Comparison of ENCODE assay signal across 8 mouse cellular contexts in genomic region chr7:117380418-117381187, GRCm38 (mm10). TPM values are rescaled to one million over a fixed set of nuclear protein-coding genes. Genes with fewer than 3 reads are reported as not detected.
DNase-seq lines count a peak whose midpoint lies in the region; ATAC-seq and TF ChIP-seq lines count a peak whose summit lies in the region.

Xylt1 (plus strand) TSS chr7:117380979.

- intact Hi-C loops in heart, postnatal 36 days (cut with DNase I) = loop anchor here (1.0 to 5.0 kb wide), 6 partner anchors 82 to 722 kb away; no protein-coding TSS in a partner anchor

- TF ChIP-seq CTCF in forebrain, postnatal 0 days (IDR thresholded peaks at IDR 0.05; ENCODE audit: low read depth) = no peak
- no peak for TF ChIP-seq CTCF in olfactory bulb, adult 2 months (IDR thresholded peaks at IDR 0.05; ENCODE audit: insufficient read depth, low read depth, low read length)

- no peaks in the 10 kb centered on the region for H3K27me3 ChIP-seq in forebrain, postnatal 0 days (ENCODE audit: insufficient read depth, low read length)
- peaks cover 9% of the 10 kb centered on the region for H3K27me3 ChIP-seq in lung, embryonic 15.5 days

- peak; percentile 39; the same call in 1 of the 2 replicates for TF ChIP-seq POLR2A in olfactory bulb, adult 2 months (IDR thresholded peaks at IDR 0.05; ENCODE audit: insufficient read depth, low read depth, low read length)

- no peaks in the 10 kb centered on the region for H3K36me3 ChIP-seq in forebrain, postnatal 0 days (ENCODE audit: insufficient read depth)
- no peaks in the 10 kb centered on the region for H3K36me3 ChIP-seq in lung, embryonic 15.5 days

- peaks cover 13% of the 10 kb centered on the region; the same call in 1 of the 2 replicates for H3K4me1 ChIP-seq in forebrain, postnatal 0 days (ENCODE audit: insufficient read depth)
- H3K4me1 ChIP-seq in lung, embryonic 15.5 days = peaks cover 19% of the 10 kb centered on the region
- peaks cover 15% of the 10 kb centered on the region for H3K4me1 ChIP-seq in olfactory bulb, adult 2 months (ENCODE audit: control insufficient read depth, insufficient read depth, low read length)

- peak within 1 kb of the TSS; percentile 80 for H3K9ac ChIP-seq in forebrain, postnatal 0 days
- H3K9ac ChIP-seq in lung, embryonic 15.5 days = peak within 1 kb of the TSS; percentile 72

- H3K4me2 ChIP-seq in forebrain, postnatal 0 days (ENCODE audit: low read depth) = peak within 1 kb of the TSS; percentile 90
- peak within 1 kb of the TSS; percentile 84 for H3K4me2 ChIP-seq in lung, embryonic 15.5 days

- peak; percentile 62 to 69 for DNase-seq in CD8-positive naive resting alpha-beta T cell, adult 2 months (ENCODE audit: low read depth in 2 of 2, low spot score in 2 of 2)
- peak; percentile 22 for DNase-seq in cerebellum, adult 11 months
- peak; percentile 85 for DNase-seq in forebrain, postnatal 0 days
- DNase-seq in heart, postnatal 36 days = peak; percentile 82 to 89
- DNase-seq in layer of hippocampus, adult 8-10 months (ENCODE audit: low spot score in 2 of 2) = peak; percentile 67 to 73
- peak; percentile 80 to 81 for DNase-seq in thymus, adult 18-20 months

- H3K9me3 ChIP-seq in forebrain, postnatal 0 days (ENCODE audit: low read length) = no peaks in the 10 kb centered on the region
- H3K9me3 ChIP-seq in lung, embryonic 15.5 days = no peaks in the 10 kb centered on the region

- under 1% methylated on average over 51 of the region's 69 CpGs for WGBS in forebrain, postnatal 0 days
- WGBS in lung, embryonic 15.5 days = under 1% methylated on average over 38 of the region's 69 CpGs
- under 1% methylated on average over 66 of the region's 69 CpGs for WGBS in olfactory bulb, adult 2 months

- peak; percentile 90 for ATAC-seq in forebrain, postnatal 0 days
- peak; percentile 90 for ATAC-seq in lung, embryonic 15.5 days (ENCODE audit: borderline replicate concordance, extremely low read depth, low FRiP score, low TSS enrichment)

- H3K27ac ChIP-seq in forebrain, postnatal 0 days (ENCODE audit: low read depth, low read length) = peak within 1 kb of the TSS; percentile 83
- peak within 1 kb of the TSS; percentile 78 for H3K27ac ChIP-seq in lung, embryonic 15.5 days
- no peak within 1 kb of the TSS; the same call in 1 of the 2 replicates for H3K27ac ChIP-seq in olfactory bulb, adult 2 months (ENCODE audit: insufficient read depth, low read depth, low read length)

- peak within 1 kb of the TSS; percentile 82 for H3K4me3 ChIP-seq in forebrain, postnatal 0 days (ENCODE audit: low read depth, low read length)
- peak within 1 kb of the TSS; percentile 86 for H3K4me3 ChIP-seq in lung, embryonic 15.5 days
- peak within 1 kb of the TSS; percentile 63 for H3K4me3 ChIP-seq in olfactory bulb, adult 2 months (ENCODE audit: insufficient read depth, low read depth, low read length)

RNA-seq across cellular contexts. Expression of gene Xylt1, which starts in this region (rescaled TPM):
- 11.7 and 14.0 TPM in 2 replicates for total RNA-seq in forebrain, postnatal 0 days (2014; rRNA removed)
- 1.4 and 2.6 TPM in 2 replicates for polyA plus RNA-seq in forebrain, postnatal 0 days (2015; fragmentation: Nextera tagmentation; extraction: Ambion mirVana)
- total RNA-seq in heart, postnatal 36 days (2021) = 1 to 10 TPM; 2.5 TPM
- 10 to 100 TPM; 49.8 to 57.2 (median 54.3) TPM for total RNA-seq in layer of hippocampus, adult 8-10 months (2022)
- 0.81 and 1.0 TPM in 2 replicates for polyA plus RNA-seq in lung, embryonic 15.5 days (2015; fragmentation: Nextera tagmentation; extraction: Ambion mirVana)
- not detected in 2 replicates for polyA plus RNA-seq in olfactory bulb, adult 2 months (2012; ENCODE audit: insufficient read depth, insufficient read length, low replicate concordance, missing spikeins)

Comparison
In these comparisons a context has a peak if more than half of its experiments do, and no peak if none do; other contexts are left out.
1. DNase-seq: peak in every context shown above with its lines; median percentile 86 in heart, postnatal 36 days; 85 in forebrain, postnatal 0 days; 80 in thymus, adult 18-20 months; 70 in layer of hippocampus, adult 8-10 months; 66 in CD8-positive naive resting alpha-beta T cell, adult 2 months; 22 in cerebellum, adult 11 months.